Mouse (Mus musculus) testis, adult 2 months (tissue): ENCODE measurements at regions not wholly inside any gene's neighbourhood (a gene's known extent, or its start where the extent isn't known, plus 50 kb on each side); places are given as distances from the start of the nearest gene placed in this dataset.

ENCODE experiments used
- CTCF ChIP-seq: fragments of 200-500 bp; IDR thresholded peaks from 2 replicates; pipeline ENCODE4 v1.5.1; 2012; ENCODE audit warnings: low read depth, mild to moderate bottlenecking, inconsistent platforms, low read length, moderate library complexity; ENCODE audit not compliant: control insufficient read depth, insufficient read depth, insufficient replicate concordance
- POLR2A ChIP-seq: fragments of 200-500 bp; IDR thresholded peaks from 2 replicates; pipeline ENCODE4 v1.6.1; 2012; ENCODE audit warnings: low read depth, mild to moderate bottlenecking, inconsistent platforms, low read length, moderate library complexity; ENCODE audit not compliant: control insufficient read depth

DNA sequence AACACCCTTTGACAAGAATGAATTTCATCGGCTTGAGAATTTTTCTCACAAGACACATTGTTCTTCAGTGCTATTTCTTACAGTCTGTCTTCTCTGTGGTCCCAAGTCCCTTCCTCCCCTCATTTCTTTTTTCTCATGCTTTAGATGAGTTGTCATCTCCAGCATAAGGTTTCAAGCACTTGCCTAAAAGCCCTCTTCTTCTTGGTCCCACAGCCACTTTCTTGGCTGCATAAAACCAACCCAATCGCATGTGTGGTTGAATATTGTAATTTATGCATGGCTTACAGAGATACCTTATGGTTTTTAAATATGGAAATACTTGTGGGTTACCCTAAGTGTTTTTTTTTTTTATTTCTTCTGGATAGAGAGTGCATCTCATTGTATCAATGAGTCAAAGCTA lies 96.3 kb upstream of the Dpyd start:
- no peak for TF ChIP-seq CTCF
- TF ChIP-seq POLR2A: no peak
